Mouse (Mus musculus) myocyte (in vitro differentiated cells): Measurements from ENCODE around the gene Tmppe. TPM values are rescaled to one million over a fixed set of nuclear protein-coding genes. Genes with fewer than 3 reads are reported as not detected.

Experiments used
- H3K27me3 ChIP-seq: one replicate; pipeline ENCODE4 v1.6.1; 2011; ENCODE audit not compliant: control insufficient read depth, insufficient read depth, insufficient read length
- H3K36me3 ChIP-seq: one replicate; pipeline ENCODE4 v1.6.1; 2011; ENCODE audit not compliant: control insufficient read depth, insufficient read depth
- H3K4me2 ChIP-seq: one replicate; pipeline ENCODE4 v1.6.1; 2011; ENCODE audit warnings: low read depth, control low read depth
- H3K4me3 ChIP-seq: one replicate; pipeline ENCODE4 v1.5.1; 2011; ENCODE audit warnings: mild to moderate bottlenecking, control low read depth, moderate library complexity
- H3K79me2 ChIP-seq: one replicate; pipeline ENCODE4 v1.6.1; 2011; ENCODE audit not compliant: control insufficient read depth, insufficient read depth
- H3ac ChIP-seq: one replicate; pipeline ENCODE4 v1.6.1; 2011; ENCODE audit not compliant: control insufficient read depth, insufficient read length
- MYOD1 ChIP-seq, 3 experiments: IDR thresholded peaks; one replicate each; pipeline ENCODE4 v1.6.1; 2011; ENCODE audit warnings: control low read depth in 2 of 3, low read depth in 2 of 3, mild to moderate bottlenecking in 2 of 3, moderate library complexity in 1 of 3; ENCODE audit not compliant: insufficient read length in 2 of 3, control insufficient read depth in 1 of 3
- POLR2A ChIP-seq: IDR thresholded peaks from one replicate; pipeline ENCODE4 v1.6.1; 2011; ENCODE audit warnings: low read depth, mild to moderate bottlenecking, control low read depth, moderate library complexity; ENCODE audit not compliant: insufficient read length
- TCF12 ChIP-seq: IDR thresholded peaks from one replicate; pipeline ENCODE4 v1.6.1; 2011; ENCODE audit warnings: mild to moderate bottlenecking, control low read depth; ENCODE audit not compliant: poor library complexity, insufficient read depth, severe bottlenecking
- USF1 ChIP-seq: IDR thresholded peaks from one replicate; pipeline ENCODE4 v1.6.1; 2011; ENCODE audit warnings: low read depth, mild to moderate bottlenecking, control low read depth, moderate library complexity
- polyA plus RNA-seq: library from polyadenylated mRNA; unstranded; fragments of >200 nt; fragmentation: generic; extraction: Trizol; gene quantifications from one replicate; pipeline ENCODE4 v1.2.1, GENCODE M21; 2012; ENCODE audit warnings: missing spikeins

The Tmppe gene
- polyA plus RNA-seq, 1 experiment: 1.7 TPM

DNA sequence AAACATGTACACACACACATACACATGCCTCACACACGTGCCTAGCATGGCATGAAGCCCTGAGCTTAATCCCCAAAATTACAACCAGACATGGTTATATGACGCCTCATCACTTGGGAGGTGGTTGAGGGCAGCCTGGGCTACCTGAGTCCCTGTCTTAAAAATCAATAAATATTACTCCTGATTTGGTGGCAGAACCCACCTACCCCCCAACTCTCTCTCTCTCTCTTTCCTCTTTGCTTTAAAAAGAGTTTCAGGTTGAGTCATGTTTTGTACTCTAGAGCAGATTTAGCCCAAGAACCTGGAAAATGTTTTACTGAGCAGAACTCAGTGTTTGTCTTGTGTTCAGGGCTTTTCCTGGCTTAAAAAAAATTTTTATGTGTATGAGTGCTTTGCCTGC lies 54.5 kb downstream of the Tmppe start:
- H3K36me3 ChIP-seq: no peaks in the 10 kb centered on the region
- H3K4me3 ChIP-seq: no peak overlapping the region
- TF ChIP-seq USF1 (no peak), POLR2A (no peak), MYOD1 (IDR thresholded peaks at IDR 0.05; ENCODE audit: control insufficient read depth in 1 of 3, insufficient read length in 2 of 3, low read depth in 2 of 3) (no peak), TCF12 (no peak)
- H3K79me2 ChIP-seq: no peaks in the 10 kb centered on the region
- H3K27me3 ChIP-seq: no peaks in the 10 kb centered on the region
- H3ac ChIP-seq: no peak overlapping the region
- no peak overlapping the region for H3K4me2 ChIP-seq

Other genes with a start within 250 kb of the Tmppe start
- not detected for gene Bcl2a1c, start 71.0 kb upstream of the Tmppe start, polyA plus RNA-seq
- gene Crtap, start 10.4 kb upstream of the Tmppe start, polyA plus RNA-seq: 66.3 TPM
- 30.1 TPM for gene Glb1, start within 50 bp of the Tmppe start, polyA plus RNA-seq
- gene Ccr4, start 103.8 kb downstream of the Tmppe start, polyA plus RNA-seq: not detected
- gene C130032M10Rik, start 114.6 kb downstream of the Tmppe start, polyA plus RNA-seq: 0.06 TPM
- 0.01 TPM for gene Trim71, start 163.3 kb downstream of the Tmppe start, polyA plus RNA-seq
- gene Cnot10, start 239.1 kb downstream of the Tmppe start, polyA plus RNA-seq: 29.1 TPM